Mouse (Mus musculus) cortical plate, adult 2 months (tissue): ENCODE measurements at regions not wholly inside any gene's neighbourhood (a gene's known extent, or its start where the extent isn't known, plus 50 kb on each side); places are given as distances from the start of the nearest gene placed in this dataset.
A peak's percentile ranks its signal among the peaks of the same experiment; 100 is the strongest.

ENCODE experiments used
- H3K27ac ChIP-seq: fragments of 200-500 bp; 2 replicates; pipeline ENCODE4 v1.5.1; 2012; ENCODE audit warnings: low read length, control low read depth, inconsistent platforms; ENCODE audit not compliant: insufficient read depth
- H3K4me1 ChIP-seq: fragments of 200-500 bp; 2 replicates; pipeline ENCODE4 v1.6.1; 2011; ENCODE audit warnings: low read length; ENCODE audit not compliant: control insufficient read depth, insufficient read depth
- H3K4me3 ChIP-seq: fragments of 200-500 bp; 2 replicates; pipeline ENCODE4 v1.5.1; 2011; ENCODE audit warnings: mild to moderate bottlenecking, low read length, control low read depth; ENCODE audit not compliant: insufficient read depth
- CTCF ChIP-seq: fragments of 200-500 bp; IDR thresholded peaks from 2 replicates; pipeline ENCODE4 v1.5.1; 2011; ENCODE audit warnings: mild to moderate bottlenecking, control low read depth, low read length; ENCODE audit not compliant: insufficient read depth; ENCODE audit errors: extremely low read depth
- POLR2A ChIP-seq: fragments of 200-500 bp; IDR thresholded peaks from 2 replicates; pipeline ENCODE4 v1.6.1; 2011; ENCODE audit warnings: mild to moderate bottlenecking, low read length, control low read depth; ENCODE audit not compliant: insufficient read depth; ENCODE audit errors: extremely low read depth

GRCm38 (mm10) chr8:11924165-11924564 lies 83.9 kb downstream of the Tex29 start:
- no peak for TF ChIP-seq POLR2A
- TF ChIP-seq CTCF, result peak; percentile 67
- no peak overlapping the region for H3K27ac ChIP-seq
- no peaks in the 10 kb centered on the region for H3K4me1 ChIP-seq
- H3K4me3 ChIP-seq, result no peak overlapping the region

GRCm38 (mm10) chr8:11942892-11943332 lies 102.6 kb downstream of the Tex29 start:
- TF ChIP-seq CTCF, result peak; percentile 77
- no peak for TF ChIP-seq POLR2A
- no peak overlapping the region for H3K27ac ChIP-seq
- no peak overlapping the region for H3K4me3 ChIP-seq
- H3K4me1 ChIP-seq, result no peaks in the 10 kb centered on the region

GRCm38 (mm10) chr8:11947766-11948165 lies 107.5 kb downstream of the Tex29 start:
- H3K4me1 ChIP-seq, result no peaks in the 10 kb centered on the region
- H3K27ac ChIP-seq, result no peak overlapping the region
- TF ChIP-seq POLR2A (no peak), CTCF (no peak)
- no peak overlapping the region for H3K4me3 ChIP-seq

- Histone ChIP-seq H3K4me3 (no peak overlapping the region), H3K4me1 (no peaks in the 10 kb centered on the region), H3K27ac (no peak overlapping the region)
- no peak for TF ChIP-seq POLR2A
- TF ChIP-seq CTCF, result no peak
Measured at GRCm38 (mm10) chr8:11956268-11956667, 116.0 kb downstream of the Tex29 start.

- Histone ChIP-seq H3K4me3 (no peak overlapping the region), H3K4me1 (no peaks in the 10 kb centered on the region), H3K27ac (no peak overlapping the region)
- TF ChIP-seq POLR2A, result no peak
- peak; percentile 53 for TF ChIP-seq CTCF
Measured at GRCm38 (mm10) chr8:11957046-11957783, 116.9 kb downstream of the Tex29 start.

- H3K4me1 ChIP-seq, result no peaks in the 10 kb centered on the region
- no peak overlapping the region for H3K4me3 ChIP-seq
- TF ChIP-seq CTCF, result no peak
- TF ChIP-seq POLR2A, result no peak
- no peak overlapping the region for H3K27ac ChIP-seq
Measured at GRCm38 (mm10) chr8:11958176-11958575, 117.9 kb downstream of the Tex29 start.

GRCm38 (mm10) chr8:11959466-11959865 lies 119.2 kb downstream of the Tex29 start:
- no peaks in the 10 kb centered on the region for H3K4me1 ChIP-seq
- TF ChIP-seq POLR2A, result no peak
- TF ChIP-seq CTCF, result no peak
- no peak overlapping the region for H3K27ac ChIP-seq
- H3K4me3 ChIP-seq, result no peak overlapping the region

GRCm38 (mm10) chr8:11963575-11963974 lies 123.3 kb downstream of the Tex29 start:
- no peaks in the 10 kb centered on the region for H3K4me1 ChIP-seq
- no peak overlapping the region for H3K4me3 ChIP-seq
- H3K27ac ChIP-seq, result no peak overlapping the region
- TF ChIP-seq POLR2A, result no peak
- TF ChIP-seq CTCF, result no peak

GRCm38 (mm10) chr8:11967670-11968069 lies 127.4 kb downstream of the Tex29 start:
- no peak overlapping the region for H3K4me3 ChIP-seq
- no peak overlapping the region for H3K27ac ChIP-seq
- H3K4me1 ChIP-seq, result no peaks in the 10 kb centered on the region
- TF ChIP-seq CTCF, result no peak
- TF ChIP-seq POLR2A, result no peak

- no peak overlapping the region for H3K4me3 ChIP-seq
- no peak for TF ChIP-seq POLR2A
- TF ChIP-seq CTCF, result no peak
- no peak overlapping the region for H3K27ac ChIP-seq
- no peaks in the 10 kb centered on the region for H3K4me1 ChIP-seq
Measured at GRCm38 (mm10) chr8:11970515-11970914, 130.2 kb downstream of the Tex29 start.

- Histone ChIP-seq H3K4me3 (no peak overlapping the region), H3K27ac (no peak overlapping the region), H3K4me1 (no peaks in the 10 kb centered on the region)
- no peak for TF ChIP-seq POLR2A
- no peak for TF ChIP-seq CTCF
Measured at GRCm38 (mm10) chr8:11973436-11973835, 133.2 kb downstream of the Tex29 start.
